Mouse (Mus musculus): Measurements from ENCODE around the gene Iqgap1. TPM values are rescaled to one million over a fixed set of nuclear protein-coding genes. Genes with fewer than 3 reads are reported as not detected.

The Iqgap1 gene
- total and polyA plus RNA-seq, 2 experiments from 2014 or later: 12.3 to 20.6 TPM

DNA sequence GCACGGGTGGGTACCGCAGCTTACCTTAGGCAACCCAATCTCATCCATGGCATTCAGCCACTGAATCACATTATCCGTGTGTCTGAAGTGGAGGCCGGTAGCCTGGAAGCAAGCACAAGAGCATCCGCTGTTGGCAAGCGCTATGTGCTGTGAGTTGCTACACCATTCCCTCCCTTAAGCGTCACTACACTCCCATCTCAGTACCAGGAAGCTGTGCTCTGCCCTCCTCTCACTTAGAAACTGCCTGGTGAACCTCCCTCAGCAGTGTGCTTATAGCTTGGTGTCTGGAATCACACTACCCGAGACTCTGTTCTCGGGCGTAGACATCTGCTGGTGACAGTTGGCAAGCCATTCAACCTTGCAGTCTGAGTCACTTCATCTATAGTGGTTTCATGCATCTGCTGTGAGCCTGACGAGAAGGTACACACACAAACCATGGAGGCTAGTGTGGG, 58.9 kb downstream of the Iqgap1 start:
- H3K9me3 ChIP-seq (ENCODE audit: low read length): no peaks in the 10 kb centered on the region
- H3K27ac ChIP-seq (ENCODE audit: low read depth, low read length): no peak overlapping the region
- H3K36me3 ChIP-seq (ENCODE audit: insufficient read depth, low read length): 0 out of 2 replicates have a peak, but pooled peaks cover 6% of the 10 kb centered on the region
- DNase-seq (ENCODE audit: low spot score) (peak; percentile 60), ATAC-seq (ENCODE audit: low FRiP score) (no peak)
- 87% methylated on average over 11 of the region's 11 CpGs for WGBS
- H3K4me3 ChIP-seq (ENCODE audit: low read depth, low read length): no peak overlapping the region
- no peak for TF ChIP-seq CTCF (IDR thresholded peaks at IDR 0.05)
- no peak overlapping the region for H3K9ac ChIP-seq (replicated peaks; ENCODE audit: low read length, poor library complexity, severe bottlenecking)
- no peak overlapping the region for H3K4me2 ChIP-seq (ENCODE audit: low read depth, low read length, poor library complexity, severe bottlenecking)
- H3K4me1 ChIP-seq (ENCODE audit: insufficient read depth, low read length): peaks cover 3% of the 10 kb centered on the region; the same call in 1 of the 2 replicates
- H3K27me3 ChIP-seq (ENCODE audit: insufficient read depth, low read length): no peaks in the 10 kb centered on the region

DNA sequence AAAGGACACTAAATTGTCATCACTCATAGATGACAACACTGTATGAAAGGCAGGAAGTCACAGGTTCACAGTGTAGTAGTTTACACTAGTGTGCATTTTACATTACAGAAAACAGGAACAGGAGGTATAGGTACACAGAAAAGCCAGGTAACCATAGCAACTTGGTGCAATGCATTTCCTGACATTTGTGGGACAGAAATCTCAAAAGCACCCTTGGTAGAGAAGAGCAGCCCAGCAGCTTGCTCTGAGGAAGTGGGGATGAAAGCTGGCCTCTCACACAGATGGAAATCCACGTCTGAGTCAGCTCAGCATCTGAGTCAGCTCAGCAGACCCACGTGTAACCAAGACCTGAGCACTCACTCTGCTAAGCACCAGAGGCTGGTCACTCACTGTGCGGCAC, 59.7 kb downstream of the Iqgap1 start:
- no peak for TF ChIP-seq CTCF (IDR thresholded peaks at IDR 0.05)
- Histone ChIP-seq H3K4me3 (ENCODE audit: low read depth, low read length) (no peak overlapping the region), H3K4me1 (ENCODE audit: insufficient read depth, low read length) (peaks cover 3% of the 10 kb centered on the region; the same call in 1 of the 2 replicates), H3K27ac (ENCODE audit: low read depth, low read length) (no peak overlapping the region), H3K9me3 (ENCODE audit: low read length) (no peaks in the 10 kb centered on the region), H3K4me2 (ENCODE audit: low read depth, low read length, poor library complexity, severe bottlenecking) (no peak overlapping the region), H3K36me3 (ENCODE audit: insufficient read depth, low read length) (0 out of 2 replicates have a peak, but pooled peaks cover 6% of the 10 kb centered on the region), H3K27me3 (ENCODE audit: insufficient read depth, low read length) (no peaks in the 10 kb centered on the region), H3K9ac (replicated peaks; ENCODE audit: low read length, poor library complexity, severe bottlenecking) (no peak overlapping the region)
- WGBS: 50% methylated on average over 3 of the region's 3 CpGs
- no peak for ATAC-seq (ENCODE audit: low FRiP score)
- no peak for DNase-seq (ENCODE audit: low spot score)

DNA sequence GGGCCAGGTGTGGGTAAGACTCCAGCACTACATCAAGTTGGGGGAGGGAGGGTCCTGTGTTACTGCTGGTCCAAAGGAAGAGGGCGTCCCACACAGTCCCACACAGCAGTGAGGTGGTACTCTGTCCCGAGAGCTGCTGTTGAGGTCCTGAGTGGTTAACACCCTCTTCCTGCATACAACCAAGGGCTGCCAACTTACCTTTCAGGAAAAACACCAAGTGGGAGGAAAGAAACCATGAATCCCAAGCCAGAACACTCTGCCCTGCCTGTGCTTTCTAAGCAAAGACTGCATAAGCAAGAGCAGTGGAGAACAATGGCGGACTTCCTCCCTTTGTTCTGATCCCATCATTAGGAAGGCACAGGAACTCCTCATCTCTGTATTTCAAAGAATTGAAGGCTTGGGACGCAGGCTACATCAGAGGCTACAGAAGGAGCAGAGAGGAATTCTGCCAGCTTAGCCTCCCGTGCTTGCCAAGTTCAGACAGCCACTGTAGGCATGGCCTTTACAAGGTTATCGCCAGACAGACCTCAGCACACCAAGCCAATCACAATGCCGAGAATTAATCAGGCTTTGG, 61.8 kb downstream of the Iqgap1 start:
- Histone ChIP-seq H3K4me3 (ENCODE audit: low read depth, low read length) (no peak overlapping the region), H3K9me3 (ENCODE audit: low read length) (no peaks in the 10 kb centered on the region), H3K27me3 (ENCODE audit: insufficient read depth, low read length) (no peaks in the 10 kb centered on the region), H3K9ac (replicated peaks; ENCODE audit: low read length, poor library complexity, severe bottlenecking) (no peak overlapping the region), H3K4me1 (ENCODE audit: insufficient read depth, low read length) (peaks cover 3% of the 10 kb centered on the region; the same call in 1 of the 2 replicates), H3K36me3 (ENCODE audit: insufficient read depth, low read length) (peaks cover 11% of the 10 kb centered on the region; the same call in 1 of the 2 replicates), H3K4me2 (ENCODE audit: low read depth, low read length, poor library complexity, severe bottlenecking) (no peak overlapping the region), H3K27ac (ENCODE audit: low read depth, low read length) (no peak overlapping the region)
- no peak for TF ChIP-seq CTCF (IDR thresholded peaks at IDR 0.05)
- DNase-seq (ENCODE audit: low spot score) (peak; percentile 33), ATAC-seq (ENCODE audit: low FRiP score) (no peak)
- WGBS: 47% methylated on average over 7 of the region's 7 CpGs

DNA sequence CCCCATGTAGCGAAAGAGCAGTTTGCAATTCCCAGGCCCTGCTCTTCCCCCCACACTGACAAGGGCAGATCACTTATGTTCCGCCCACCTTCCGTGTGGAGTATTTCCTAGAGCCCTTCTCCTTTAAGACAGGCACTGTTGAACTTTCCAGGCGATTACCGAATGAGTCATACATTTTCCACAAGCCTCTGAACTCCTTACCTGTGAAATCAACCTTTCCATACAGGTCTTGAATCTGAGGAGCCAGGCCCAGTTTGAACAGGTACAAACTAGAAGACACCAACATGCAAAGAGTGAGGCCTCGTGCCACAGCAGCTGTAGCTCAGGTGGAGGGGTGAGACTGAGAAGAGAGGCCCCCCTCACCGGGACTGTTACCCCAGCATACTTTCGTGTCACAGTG, 63.5 kb downstream of the Iqgap1 start:
- ATAC-seq (ENCODE audit: low FRiP score) (no peak), DNase-seq (ENCODE audit: low spot score) (no peak)
- no peak overlapping the region for H3K27ac ChIP-seq (ENCODE audit: low read depth, low read length)
- WGBS: 82% methylated on average over 8 of the region's 8 CpGs
- H3K4me1 ChIP-seq (ENCODE audit: insufficient read depth, low read length): peaks cover 3% of the 10 kb centered on the region; the same call in 1 of the 2 replicates
- no peaks in the 10 kb centered on the region for H3K27me3 ChIP-seq (ENCODE audit: insufficient read depth, low read length)
- peaks cover 24% of the 10 kb centered on the region for H3K36me3 ChIP-seq (ENCODE audit: insufficient read depth, low read length)
- no peaks in the 10 kb centered on the region for H3K9me3 ChIP-seq (ENCODE audit: low read length)
- no peak for TF ChIP-seq CTCF (IDR thresholded peaks at IDR 0.05)
- no peak overlapping the region for H3K4me3 ChIP-seq (ENCODE audit: low read depth, low read length)
- H3K4me2 ChIP-seq (ENCODE audit: low read depth, low read length, poor library complexity, severe bottlenecking): no peak overlapping the region
- no peak overlapping the region for H3K9ac ChIP-seq (replicated peaks; ENCODE audit: low read length, poor library complexity, severe bottlenecking)

DNA sequence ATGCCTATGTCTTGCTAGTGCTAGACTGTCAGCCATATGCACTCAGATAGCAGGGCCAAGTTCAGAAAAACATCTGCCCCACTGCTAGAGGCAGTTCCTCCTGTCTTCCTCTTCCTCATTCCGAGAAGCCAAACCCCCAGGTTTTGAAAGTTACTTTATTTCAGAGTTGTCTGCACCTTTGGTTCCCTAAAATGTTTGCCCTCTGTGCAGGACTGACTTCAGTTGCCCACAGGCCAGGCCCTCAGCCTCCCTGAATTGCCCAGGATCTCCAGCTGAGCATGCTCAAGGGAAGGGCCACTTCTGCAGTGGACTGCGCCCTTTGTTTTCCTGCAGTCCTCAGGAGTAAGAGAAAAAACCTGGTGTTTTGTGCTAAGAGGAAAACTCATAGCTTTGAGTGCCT, 71.7 kb downstream of the Iqgap1 start:
- Histone ChIP-seq H3K4me1 (ENCODE audit: insufficient read depth, low read length) (no peaks in the 10 kb centered on the region), H3K27ac (ENCODE audit: low read depth, low read length) (no peak overlapping the region), H3K4me3 (ENCODE audit: low read depth, low read length) (no peak overlapping the region), H3K9me3 (ENCODE audit: low read length) (no peaks in the 10 kb centered on the region), H3K4me2 (ENCODE audit: low read depth, low read length, poor library complexity, severe bottlenecking) (no peak overlapping the region), H3K27me3 (ENCODE audit: insufficient read depth, low read length) (no peaks in the 10 kb centered on the region), H3K9ac (replicated peaks; ENCODE audit: low read length, poor library complexity, severe bottlenecking) (no peak overlapping the region), H3K36me3 (ENCODE audit: insufficient read depth, low read length) (peaks cover 56% of the 10 kb centered on the region)
- DNase-seq (ENCODE audit: low spot score) (no peak), ATAC-seq (ENCODE audit: low FRiP score) (no peak)
- 80% methylated on average over 2 of the region's 2 CpGs for WGBS
- TF ChIP-seq CTCF (IDR thresholded peaks at IDR 0.05): no peak

DNA sequence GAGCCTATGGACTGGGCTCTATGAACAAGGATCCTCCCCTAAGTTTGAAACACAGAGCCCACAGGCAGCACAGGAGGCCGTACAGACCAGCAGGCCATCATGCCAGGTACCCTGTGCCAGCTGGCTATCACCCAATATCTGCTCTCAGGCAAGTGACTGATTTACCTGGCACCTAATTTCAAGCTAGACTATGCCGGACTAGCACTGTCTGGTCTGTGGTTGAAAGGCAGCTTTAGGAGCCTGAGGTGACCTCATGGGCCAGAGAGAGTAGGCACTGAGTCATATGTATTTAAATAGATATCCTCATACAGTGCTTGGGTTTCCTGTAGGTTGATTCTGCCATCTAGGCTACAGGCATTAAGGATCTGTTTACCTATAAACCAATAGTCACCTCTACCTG, 72.2 kb downstream of the Iqgap1 start:
- no peak for TF ChIP-seq CTCF (IDR thresholded peaks at IDR 0.05)
- H3K27me3 ChIP-seq (ENCODE audit: insufficient read depth, low read length): no peaks in the 10 kb centered on the region
- H3K4me1 ChIP-seq (ENCODE audit: insufficient read depth, low read length): no peaks in the 10 kb centered on the region
- H3K4me3 ChIP-seq (ENCODE audit: low read depth, low read length): no peak overlapping the region
- H3K27ac ChIP-seq (ENCODE audit: low read depth, low read length): no peak overlapping the region
- H3K9ac ChIP-seq (replicated peaks; ENCODE audit: low read length, poor library complexity, severe bottlenecking): no peak overlapping the region
- H3K36me3 ChIP-seq (ENCODE audit: insufficient read depth, low read length): peaks cover 54% of the 10 kb centered on the region
- no peak overlapping the region for H3K4me2 ChIP-seq (ENCODE audit: low read depth, low read length, poor library complexity, severe bottlenecking)
- 84% methylated on average over 2 of the region's 2 CpGs for WGBS
- no peaks in the 10 kb centered on the region for H3K9me3 ChIP-seq (ENCODE audit: low read length)
- ATAC-seq (ENCODE audit: low FRiP score) (no peak), DNase-seq (ENCODE audit: low spot score) (no peak)
